ENCODE assay signal across 10 mouse cellular contexts in the genomic region with DNA sequence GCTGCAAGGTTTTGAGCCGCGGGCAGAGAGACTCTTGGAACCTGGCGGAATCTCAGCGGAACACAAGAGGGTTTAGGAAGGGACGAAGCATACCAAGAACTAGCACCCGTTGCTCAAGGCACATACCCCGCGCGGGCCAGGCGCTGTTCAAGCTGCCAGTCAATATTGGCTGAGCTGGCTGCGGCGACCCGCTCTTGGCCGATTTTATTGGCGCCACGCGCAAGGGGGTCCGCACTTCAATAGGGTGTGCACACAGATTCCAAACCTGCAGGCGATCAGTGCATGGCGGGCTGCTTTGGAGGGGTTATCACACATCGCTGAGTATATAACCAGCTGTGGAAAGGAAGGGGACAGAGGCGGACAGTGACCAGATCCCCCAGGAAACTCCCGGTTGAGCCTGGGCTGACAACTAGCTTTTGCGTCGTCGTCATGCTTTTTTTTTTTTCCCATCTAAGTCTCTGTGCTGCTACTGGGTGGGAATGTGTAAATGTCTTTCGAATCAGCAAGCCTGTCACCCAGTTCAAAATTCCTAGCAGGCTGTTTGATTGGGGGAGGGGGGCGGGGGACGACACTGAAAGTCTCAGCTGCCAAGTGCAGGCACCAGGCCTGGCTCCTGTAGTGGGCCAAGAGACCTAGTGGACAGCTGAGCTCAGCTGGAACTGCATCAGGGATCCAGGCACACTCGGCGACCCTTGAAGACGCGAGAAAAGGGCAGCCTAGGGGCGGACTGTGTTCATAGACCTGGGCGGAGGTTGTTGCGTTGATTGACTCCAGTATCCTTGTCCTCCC. TPM values are rescaled to one million over a fixed set of nuclear protein-coding genes. Genes with fewer than 3 reads are reported as not detected.
DNase-seq lines count a peak whose midpoint lies in the region; ATAC-seq lines count a peak whose summit lies in the region.
"Had no signal": no experiment of that assay in that cellular context is flagged by ENCODE, and none has a peak within 500 bp of the region (broad histone marks: within the 10 kb centered on the region; RNA-seq: fewer than 3 reads in every experiment).

No protein-coding gene starts in this region.

- H3K36me3 ChIP-seq in kidney, embryonic 16.5 days (ENCODE audit: insufficient read depth, low read length): no peaks in the 10 kb centered on the region
- H3K36me3 ChIP-seq in forebrain, embryonic 11.5 days (ENCODE audit: control insufficient read depth, insufficient read depth, low read length): no peaks in the 10 kb centered on the region
- H3K36me3 ChIP-seq in limb, embryonic 13.5 days: no peaks in the 10 kb centered on the region
- H3K36me3 ChIP-seq in neural tube, embryonic 14.5 days (ENCODE audit: control insufficient read depth, insufficient read depth, low read length): no peaks in the 10 kb centered on the region

- H3K9me3 ChIP-seq in kidney, embryonic 16.5 days (ENCODE audit: low read length): no peaks in the 10 kb centered on the region
- no peaks in the 10 kb centered on the region for H3K9me3 ChIP-seq in forebrain, embryonic 11.5 days (ENCODE audit: control insufficient read depth, low read length)
- H3K9me3 ChIP-seq in limb, embryonic 13.5 days: no peaks in the 10 kb centered on the region
- no peaks in the 10 kb centered on the region for H3K9me3 ChIP-seq in neural tube, embryonic 14.5 days (ENCODE audit: control insufficient read depth, low read length)

- no peak overlapping the region for H3K9ac ChIP-seq in kidney, embryonic 16.5 days (replicated peaks; ENCODE audit: low read length)
- H3K9ac ChIP-seq in forebrain, embryonic 11.5 days (ENCODE audit: low read length): no peak overlapping the region
- no peak overlapping the region for H3K9ac ChIP-seq in limb, embryonic 13.5 days
- H3K9ac ChIP-seq in neural tube, embryonic 14.5 days (replicated peaks; ENCODE audit: low read depth, low read length): peak overlapping the region; percentile 34

- H3K4me1 ChIP-seq in kidney, embryonic 16.5 days (ENCODE audit: insufficient read depth, low read length): peaks cover 29% of the 10 kb centered on the region
- peaks cover 14% of the 10 kb centered on the region for H3K4me1 ChIP-seq in forebrain, embryonic 11.5 days (replicated peaks; ENCODE audit: control insufficient read depth, insufficient read depth, low read length)
- H3K4me1 ChIP-seq in limb, embryonic 13.5 days: peaks cover 25% of the 10 kb centered on the region
- peaks cover 17% of the 10 kb centered on the region for H3K4me1 ChIP-seq in neural tube, embryonic 14.5 days (ENCODE audit: control insufficient read depth, insufficient read depth, low read length)

- WGBS in kidney, embryonic 16.5 days: under 1% methylated on average over 36 of the region's 36 CpGs
- WGBS in forebrain, embryonic 11.5 days: under 1% methylated on average over 36 of the region's 36 CpGs
- under 1% methylated on average over 36 of the region's 36 CpGs for WGBS in limb, embryonic 13.5 days
- under 1% methylated on average over 36 of the region's 36 CpGs for WGBS in neural tube, embryonic 14.5 days

- H3K27me3 ChIP-seq in kidney, embryonic 16.5 days (ENCODE audit: insufficient read depth, low read length): peaks cover 99% of the 10 kb centered on the region
- H3K27me3 ChIP-seq in forebrain, embryonic 11.5 days (ENCODE audit: control insufficient read depth, insufficient read depth, low read length): peaks cover 93% of the 10 kb centered on the region
- peaks cover 100% of the 10 kb centered on the region for H3K27me3 ChIP-seq in limb, embryonic 13.5 days
- H3K27me3 ChIP-seq in neural tube, embryonic 14.5 days (ENCODE audit: control insufficient read depth, insufficient read depth, low read length): peaks cover 55% of the 10 kb centered on the region

- H3K27ac ChIP-seq in kidney, embryonic 16.5 days (ENCODE audit: low read length): no peak overlapping the region
- H3K27ac ChIP-seq in forebrain, embryonic 11.5 days (ENCODE audit: low read depth, low read length): no peak overlapping the region
- no peak overlapping the region for H3K27ac ChIP-seq in limb, embryonic 13.5 days
- H3K27ac ChIP-seq in neural tube, embryonic 14.5 days (ENCODE audit: low read depth, low read length): no peak overlapping the region; the same call in 1 of the 2 replicates

- ATAC-seq in kidney, embryonic 16.5 days (ENCODE audit: low FRiP score, low TSS enrichment): 0 out of 2 replicates have a peak, but pooled peaks have one; percentile 10
- ATAC-seq in forebrain, embryonic 11.5 days (replicated peaks; ENCODE audit: low FRiP score): no peak
- ATAC-seq in limb, embryonic 13.5 days (ENCODE audit: low FRiP score, low read depth): no peak
- ATAC-seq in neural tube, embryonic 14.5 days (ENCODE audit: low read depth): no peak
- no peak for ATAC-seq in inflammation-experienced regulatory T-cells, adult 6 months

- H3K4me2 ChIP-seq in kidney, embryonic 16.5 days (replicated peaks; ENCODE audit: low read depth, low read length): peak overlapping the region; percentile 74; the same call in 1 of the 2 replicates
- H3K4me2 ChIP-seq in forebrain, embryonic 11.5 days (ENCODE audit: low read depth, low read length, severe bottlenecking): peak overlapping the region; percentile 92
- peak overlapping the region; percentile 90 for H3K4me2 ChIP-seq in limb, embryonic 13.5 days (replicated peaks)
- peak overlapping the region; percentile 89 for H3K4me2 ChIP-seq in neural tube, embryonic 14.5 days (ENCODE audit: low read depth, low read length)

- no peak for DNase-seq in kidney, postnatal 25 days
- peak; percentile 66 for DNase-seq in forebrain, embryonic 11.5 days (ENCODE audit: low spot score)
- no peak for DNase-seq in urinary bladder, adult 2 months (ENCODE audit: low spot score)
- no peak for DNase-seq in kidney, postnatal 14 days
- DNase-seq: gastrocnemius, postnatal 36 days; lung, postnatal 14 days had no signal

- H3K4me3 ChIP-seq in kidney, embryonic 16.5 days (ENCODE audit: low read length): peak overlapping the region; percentile 51
- H3K4me3 ChIP-seq in forebrain, embryonic 11.5 days (ENCODE audit: low read depth, low read length): peak overlapping the region; percentile 47
- peak overlapping the region; percentile 51 for H3K4me3 ChIP-seq in limb, embryonic 13.5 days
- peak overlapping the region; percentile 41 for H3K4me3 ChIP-seq in neural tube, embryonic 14.5 days (ENCODE audit: low read depth, low read length)

RNA-seq across cellular contexts. Expression of gene Onecut1, which starts 2.1 kb away (rescaled TPM):
- 0.05 and 0.06 TPM in 2 replicates for polyA plus RNA-seq in kidney, embryonic 16.5 days (2015; fragmentation: Nextera tagmentation; extraction: Ambion mirVana)
- polyA plus RNA-seq in forebrain, embryonic 11.5 days (2014; fragmentation: Nextera tagmentation; extraction: Ambion mirVana): 2.5 and 2.6 TPM in 2 replicates
- 0.04 TPM in 1 of 2 replicates, not detected in the other for polyA plus RNA-seq in limb, embryonic 13.5 days (2015; fragmentation: Nextera tagmentation; extraction: Ambion mirVana)
- polyA plus RNA-seq in neural tube, embryonic 14.5 days (2014; fragmentation: Nextera tagmentation; extraction: Ambion mirVana): 3.5 and 4.6 TPM in 2 replicates
- not detected in 2 replicates for polyA plus RNA-seq in urinary bladder, adult 2 months (2012; rRNA removed)
- not detected for polyA plus RNA-seq in inflammation-experienced regulatory T-cells, adult 6 months (2017; shearing (Covaris generic))
